In the genomic region with DNA sequence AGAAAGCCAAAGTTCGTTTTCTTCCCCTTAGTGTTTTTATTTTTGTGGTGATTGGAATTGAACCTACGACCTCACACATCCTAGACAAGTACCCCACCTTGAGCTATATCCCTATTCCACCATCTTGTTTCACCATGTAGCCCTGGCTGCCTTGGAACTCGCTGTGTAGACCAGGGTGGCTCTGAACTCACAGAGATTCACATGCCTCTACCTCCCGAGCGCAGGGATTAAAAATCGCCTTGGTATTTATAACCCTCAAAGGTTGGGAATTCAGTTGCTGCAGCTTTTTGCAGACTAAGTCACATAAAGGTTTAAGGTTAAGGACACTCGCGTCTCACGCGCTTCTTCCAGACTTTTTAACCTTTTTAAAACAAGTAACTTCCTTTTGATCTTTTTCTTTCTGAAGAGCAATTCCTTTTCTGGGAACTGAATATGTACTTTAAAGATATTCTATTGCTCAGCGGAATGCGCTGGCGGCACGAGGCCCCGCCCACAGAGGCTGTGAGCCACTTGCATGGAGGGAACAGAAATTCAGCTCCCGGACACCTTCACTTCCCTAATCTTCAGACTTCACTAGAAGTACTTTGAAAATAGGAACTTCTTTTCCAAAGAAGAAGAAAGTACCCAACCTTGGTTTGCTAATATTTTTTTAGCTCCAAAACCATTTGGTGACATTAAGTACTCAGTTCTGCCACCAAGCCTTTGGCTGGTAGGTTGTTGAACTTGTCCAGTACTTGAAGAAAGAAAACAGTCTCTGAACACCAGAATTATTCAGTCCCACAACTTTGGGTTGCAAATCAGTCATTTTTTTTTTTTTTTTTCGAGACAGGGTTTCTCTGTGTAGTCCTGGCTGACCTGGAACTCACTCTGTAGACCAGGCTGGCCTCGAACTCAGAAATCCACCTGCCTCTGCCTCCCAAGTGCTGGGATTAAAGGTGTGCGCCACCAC, we compare ENCODE assay signal across 8 mouse cellular contexts. TPM values are rescaled to one million over a fixed set of nuclear protein-coding genes. Genes with fewer than 3 reads are reported as not detected.
DNase-seq lines count a peak whose midpoint lies in the region; ATAC-seq lines count a peak whose summit lies in the region.

No protein-coding gene starts in this region.

- H3K9me3 ChIP-seq in intestine, embryonic 14.5 days (ENCODE audit: control insufficient read depth, low read length) = no peaks in the 10 kb centered on the region
- no peaks in the 10 kb centered on the region for H3K9me3 ChIP-seq in liver, embryonic 16.5 days (replicated peaks; ENCODE audit: control insufficient read depth, low read length)

- no peaks in the 10 kb centered on the region for H3K36me3 ChIP-seq in intestine, embryonic 14.5 days (ENCODE audit: control insufficient read depth, insufficient read depth, low read length)
- no peaks in the 10 kb centered on the region for H3K36me3 ChIP-seq in liver, embryonic 16.5 days (ENCODE audit: control insufficient read depth, insufficient read depth)

- H3K9ac ChIP-seq in intestine, embryonic 14.5 days (ENCODE audit: low read length) = no peak overlapping the region
- H3K9ac ChIP-seq in liver, embryonic 16.5 days (ENCODE audit: low read depth, low read length) = peak overlapping the region; percentile 95

- peak; percentile 66 for DNase-seq in layer of hippocampus, adult 9-11 months
- no peak for DNase-seq in layer of hippocampus, adult 8-10 months (ENCODE audit: low spot score in 2 of 2)
- DNase-seq in cerebellum, adult 18-20 months = peak; percentile 25 to 27
- DNase-seq in gastrocnemius, adult 18-20 months (ENCODE audit: low spot score) = peak; percentile 44
- DNase-seq in intestine, embryonic 14.5 days (ENCODE audit: low spot score) = peak; percentile 67
- DNase-seq in neural tube, embryonic 10.5 days (ENCODE audit: extremely low spot score, low spot score) = peak; percentile 31
- DNase-seq in thymus, postnatal 10 days (ENCODE audit: low spot score in 2 of 2) = peak; percentile 70 to 75

- peaks cover 20% of the 10 kb centered on the region for H3K4me1 ChIP-seq in intestine, embryonic 14.5 days (replicated peaks; ENCODE audit: control insufficient read depth, insufficient read depth, low read length)
- peaks cover 26% of the 10 kb centered on the region for H3K4me1 ChIP-seq in liver, embryonic 16.5 days (ENCODE audit: control insufficient read depth, low read depth, low read length)

- no peaks in the 10 kb centered on the region for H3K27me3 ChIP-seq in intestine, embryonic 14.5 days (replicated peaks; ENCODE audit: control insufficient read depth, insufficient read depth, low read length)
- H3K27me3 ChIP-seq in liver, embryonic 16.5 days (ENCODE audit: control insufficient read depth, insufficient read depth, low read depth, low read length) = no peaks in the 10 kb centered on the region

- H3K27ac ChIP-seq in intestine, embryonic 14.5 days (ENCODE audit: low read depth) = peak overlapping the region; percentile 10
- peak overlapping the region; percentile 91 for H3K27ac ChIP-seq in liver, embryonic 16.5 days (ENCODE audit: low read length)

- peak; percentile 51 for ATAC-seq in intestine, embryonic 14.5 days (replicated peaks; ENCODE audit: low FRiP score, low TSS enrichment, low read depth)
- no peak for ATAC-seq in liver, embryonic 16.5 days (ENCODE audit: low read depth)

- peak overlapping the region; percentile 50 for H3K4me2 ChIP-seq in intestine, embryonic 14.5 days (ENCODE audit: low read length)
- H3K4me2 ChIP-seq in liver, embryonic 16.5 days (ENCODE audit: low read depth, low read length) = peak overlapping the region; percentile 96

- 16% methylated on average over 18 of the region's 19 CpGs for WGBS in intestine, embryonic 14.5 days
- 13% methylated on average over 19 of the region's 19 CpGs for WGBS in liver, embryonic 16.5 days (ENCODE audit: insufficient replicate concordance)

- peak overlapping the region; percentile 87 for H3K4me3 ChIP-seq in intestine, embryonic 14.5 days (ENCODE audit: low read depth, low read length)
- H3K4me3 ChIP-seq in liver, embryonic 16.5 days (ENCODE audit: low read depth, low read length) = peak overlapping the region; percentile 98

RNA-seq across cellular contexts. Expression of a gene that starts 0.9 kb away (rescaled TPM):
- total RNA-seq in layer of hippocampus, adult 8-10 months (2022) = 10 to 100 TPM; 58.7 to 75.3 (median 65.0) TPM
- total RNA-seq in gastrocnemius, adult 18-20 months (2021) = 1 to 10 TPM; 7.1 to 7.5 TPM
- polyA plus RNA-seq in intestine, embryonic 14.5 days (2014; fragmentation: Nextera tagmentation; extraction: Ambion mirVana) = 18.1 and 19.9 TPM in 2 replicates
- polyA plus RNA-seq in liver, embryonic 16.5 days (2015; fragmentation: Nextera tagmentation; extraction: Ambion mirVana) = 4.4 and 5.0 TPM in 2 replicates

RNA-seq across cellular contexts. Expression of a gene that starts 5.7 kb away (rescaled TPM):
- total RNA-seq in layer of hippocampus, adult 8-10 months (2022) = 10 to 100 TPM in 1 of 4 experiments, 1 to 10 TPM in 3; 2.4 to 10.2 (median 4.0) TPM
- total RNA-seq in gastrocnemius, adult 18-20 months (2021) = not detected
- polyA plus RNA-seq in intestine, embryonic 14.5 days (2014; fragmentation: Nextera tagmentation; extraction: Ambion mirVana) = not detected in 2 replicates
- polyA plus RNA-seq in liver, embryonic 16.5 days (2015; fragmentation: Nextera tagmentation; extraction: Ambion mirVana) = not detected in 2 replicates

RNA-seq across cellular contexts. Expression of a gene that starts 16.5 kb away (rescaled TPM):
- 1 to 10 TPM in 3 of 4 experiments, under 1 TPM in 1; 0.49 to 2.0 (median 1.1) TPM for total RNA-seq in layer of hippocampus, adult 8-10 months (2022)
- total RNA-seq in gastrocnemius, adult 18-20 months (2021) = 1 to 10 TPM; 1.1 to 1.4 TPM
- polyA plus RNA-seq in intestine, embryonic 14.5 days (2014; fragmentation: Nextera tagmentation; extraction: Ambion mirVana) = 3.1 TPM in 2 replicates
- 0.04 and 0.14 TPM in 2 replicates for polyA plus RNA-seq in liver, embryonic 16.5 days (2015; fragmentation: Nextera tagmentation; extraction: Ambion mirVana)

RNA-seq across cellular contexts. Expression of a gene that starts 33.6 kb away (rescaled TPM):
- 10 to 100 TPM in 3 of 4 experiments, 1 to 10 TPM in 1; 8.7 to 13.1 (median 10.5) TPM for total RNA-seq in layer of hippocampus, adult 8-10 months (2022)
- 10 to 100 TPM; 21.7 to 21.8 TPM for total RNA-seq in gastrocnemius, adult 18-20 months (2021)
- 6.3 and 7.0 TPM in 2 replicates for polyA plus RNA-seq in intestine, embryonic 14.5 days (2014; fragmentation: Nextera tagmentation; extraction: Ambion mirVana)
- polyA plus RNA-seq in liver, embryonic 16.5 days (2015; fragmentation: Nextera tagmentation; extraction: Ambion mirVana) = 4.3 and 5.0 TPM in 2 replicates

RNA-seq across cellular contexts. Expression of a gene that starts 53.7 kb away (rescaled TPM):
- 10 to 100 TPM; 69.2 to 77.6 (median 71.1) TPM for total RNA-seq in layer of hippocampus, adult 8-10 months (2022)
- total RNA-seq in gastrocnemius, adult 18-20 months (2021) = under 1 TPM; 0.32 to 0.59 TPM
- 3.6 and 4.1 TPM in 2 replicates for polyA plus RNA-seq in intestine, embryonic 14.5 days (2014; fragmentation: Nextera tagmentation; extraction: Ambion mirVana)
- 16.0 and 17.9 TPM in 2 replicates for polyA plus RNA-seq in liver, embryonic 16.5 days (2015; fragmentation: Nextera tagmentation; extraction: Ambion mirVana)

Comparison
In these comparisons a context has a peak if more than half of its experiments do, and no peak if none do; other contexts are left out.
1. DNase-seq: peak in layer of hippocampus, adult 9-11 months (single experiment), cerebellum, adult 18-20 months (2 of 2), gastrocnemius, adult 18-20 months (single experiment), intestine, embryonic 14.5 days (single experiment), neural tube, embryonic 10.5 days (single experiment) and thymus, postnatal 10 days (2 of 2); none in layer of hippocampus, adult 8-10 months (0 of 2).
2. RNA of a gene that starts 0.9 kb away (total RNA-seq): 58.7 to 75.3 TPM in layer of hippocampus, adult 8-10 months; 7.1 to 7.5 TPM in gastrocnemius, adult 18-20 months; every median in the first group is over 4 times any median in the second.